Mouse (Mus musculus) lung, postnatal 0 days (tissue): Measurements from ENCODE around the gene Wdr18.
A peak's percentile ranks its signal among the peaks of the same experiment; 100 is the strongest.

Experiments
- CTCF ChIP-seq: IDR thresholded peaks from 2 replicates; pipeline ENCODE4 v1.5.1; 2016; ENCODE audit warnings: antibody characterized with exemption, mild to moderate bottlenecking
- EP300 ChIP-seq: IDR thresholded peaks from 2 replicates; pipeline ENCODE4 v1.6.1; 2016; ENCODE audit warnings: antibody characterized with exemption, mild to moderate bottlenecking, control low read depth

DNA sequence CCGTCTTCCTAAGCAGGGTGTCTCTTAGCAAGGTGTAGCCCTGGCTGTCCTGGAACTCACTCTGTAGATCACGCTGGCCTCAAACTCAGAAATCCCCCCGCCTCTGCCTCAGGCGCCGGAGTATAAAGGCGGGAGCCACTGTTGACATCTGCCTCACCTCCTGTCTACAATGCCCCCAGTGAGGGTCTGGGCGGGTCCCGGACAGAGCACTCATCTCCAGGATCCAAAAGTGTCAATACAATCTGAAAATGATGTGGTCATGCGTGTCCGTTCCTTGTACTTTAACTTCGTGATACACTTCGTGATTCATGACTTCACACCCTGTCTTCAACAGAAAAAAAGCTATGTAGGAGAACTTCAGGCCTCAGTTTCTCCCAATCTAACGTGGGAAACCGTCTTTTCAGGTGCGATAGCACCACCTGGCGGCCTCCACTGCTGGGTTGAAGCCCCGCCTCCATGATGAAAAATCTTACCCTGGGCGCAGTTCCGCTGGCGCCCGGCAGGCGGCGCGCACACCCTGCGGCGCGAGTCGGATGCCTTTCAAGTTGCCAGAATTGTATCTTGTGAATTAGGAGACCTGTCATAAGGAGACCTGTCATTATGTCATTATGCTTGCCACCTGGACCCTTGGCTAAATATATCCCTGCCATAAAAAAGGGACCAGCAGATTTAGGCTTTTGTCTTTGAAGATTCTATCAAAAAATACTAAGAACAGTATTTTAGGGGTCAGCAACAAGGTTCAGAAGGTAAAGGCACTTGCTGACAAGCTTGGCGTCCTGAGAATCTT, 34.8 kb upstream of the Wdr18 start:
- TF ChIP-seq CTCF = peak; percentile 100
- TF ChIP-seq EP300 = no peak
